Mouse (Mus musculus): ENCODE data around the gene Olfr15.

DNA sequence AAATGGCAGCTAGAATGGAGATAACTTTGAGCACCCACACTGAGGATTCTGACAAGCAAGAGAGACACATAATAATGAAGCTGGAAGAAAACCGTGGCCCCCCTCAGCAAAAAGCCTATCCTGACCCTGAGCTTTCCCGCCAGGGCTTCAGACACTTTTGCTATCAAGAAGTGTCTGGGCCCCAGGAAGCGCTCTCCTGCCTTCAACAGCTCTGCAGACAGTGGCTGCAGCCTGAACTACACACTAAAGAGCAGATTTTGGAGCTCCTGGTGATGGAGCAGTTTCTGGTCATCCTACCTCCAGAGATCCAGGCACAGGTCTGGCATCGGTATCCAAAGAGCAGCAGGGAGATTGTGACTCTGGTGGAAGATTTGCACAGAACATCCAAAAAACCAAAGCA is 17.2 kb downstream of the Olfr15 start:
- TF ChIP-seq CTCF (IDR thresholded peaks at IDR 0.05; ENCODE audit: low read depth, low read length) (no peak), POLR2A (IDR thresholded peaks at IDR 0.05; ENCODE audit: borderline replicate concordance, low read depth, low read length) (no peak)

Measured in bone marrow macrophage, adult 2 months (primary cell).